Mouse (Mus musculus) CD4-positive, CD25-positive, alpha-beta regulatory T cell, adult 2 months (primary cell): ENCODE data around the gene Rapgef2.

Experiments used
- DNase-seq: peaks from one replicate; pipeline ENCODE4 v3.0.0-alpha.2; 2012; ENCODE audit warnings: low read depth, low spot score

The Rapgef2 gene

GRCm38 (mm10) chr3:79168168-79168827 is 118.0 kb downstream of the Rapgef2 start:
- no peak for DNase-seq

- no peak for DNase-seq
These were observed 118.7 kb downstream of the Rapgef2 start for GRCm38 (mm10) chr3:79167586-79167985.

- DNase-seq: no peak
These were observed 124.4 kb downstream of the Rapgef2 start for GRCm38 (mm10) chr3:79161834-79162401.

GRCm38 (mm10) chr3:79161093-79161723 is 125.1 kb downstream of the Rapgef2 start:
- DNase-seq: no peak

- no peak for DNase-seq
These were observed 128.1 kb downstream of the Rapgef2 start for GRCm38 (mm10) chr3:79158254-79158653.

GRCm38 (mm10) chr3:79153039-79153487 is 133.3 kb downstream of the Rapgef2 start:
- peak; percentile 61 for DNase-seq

- DNase-seq: no peak
These were observed 140.8 kb downstream of the Rapgef2 start for GRCm38 (mm10) chr3:79145407-79146055.

- no peak for DNase-seq
These were observed 141.5 kb downstream of the Rapgef2 start for GRCm38 (mm10) chr3:79144672-79145406.

- no peak for DNase-seq
These were observed 142.2 kb downstream of the Rapgef2 start for GRCm38 (mm10) chr3:79144085-79144484.

GRCm38 (mm10) chr3:79139245-79139644 is 147.1 kb downstream of the Rapgef2 start:
- no peak for DNase-seq

- DNase-seq: peak; percentile 8
These were observed 147.7 kb downstream of the Rapgef2 start for GRCm38 (mm10) chr3:79138601-79139000.

GRCm38 (mm10) chr3:79130991-79131390 is 155.3 kb downstream of the Rapgef2 start:
- no peak for DNase-seq

GRCm38 (mm10) chr3:79129044-79129600 is 157.2 kb downstream of the Rapgef2 start:
- DNase-seq: peak; percentile 25

- DNase-seq: peak; percentile 44
These were observed 158.5 kb downstream of the Rapgef2 start for GRCm38 (mm10) chr3:79127797-79128196.

GRCm38 (mm10) chr3:79126857-79127256 is 159.5 kb downstream of the Rapgef2 start:
- no peak for DNase-seq

- no peak for DNase-seq
These were observed 164.9 kb downstream of the Rapgef2 start for GRCm38 (mm10) chr3:79121391-79121790.

GRCm38 (mm10) chr3:79119983-79120382 is 166.3 kb downstream of the Rapgef2 start:
- DNase-seq: no peak

- DNase-seq: peak; percentile 38
These were observed 176.2 kb downstream of the Rapgef2 start for GRCm38 (mm10) chr3:79110153-79110552.

- no peak for DNase-seq
These were observed 178.1 kb downstream of the Rapgef2 start for GRCm38 (mm10) chr3:79108246-79108645.

GRCm38 (mm10) chr3:79106360-79106759 is 180.0 kb downstream of the Rapgef2 start:
- DNase-seq: peak; percentile 34

- no peak for DNase-seq
These were observed 182.7 kb downstream of the Rapgef2 start for GRCm38 (mm10) chr3:79103604-79104003.
